Mouse (Mus musculus): ENCODE results near the gene Tmem95. TPM values are rescaled to one million over a fixed set of nuclear protein-coding genes. Genes with fewer than 3 reads are reported as not detected.

Tmem95 gene
- polyA plus RNA-seq, 1 experiment from 2014 or later, result not detected

Small RNA genes within 50 kb of the gene (microRNA-seq; reads per million reads assigned to microRNA genes)
- gene Mir6924, result not detected

Other genes with a start within 250 kb of the Tmem95 start
- 45.4 and 48.1 TPM in 2 replicates for gene Fxr2, start 245.0 kb downstream of the Tmem95 start, polyA plus RNA-seq (2016; fragmentation: Nextera tagmentation; extraction: Ambion mirVana)
- 0.16 TPM in 1 of 2 replicates, not detected in the other for gene Sox15, start 222.7 kb downstream of the Tmem95 start, polyA plus RNA-seq (2016; fragmentation: Nextera tagmentation; extraction: Ambion mirVana)
- gene Mpdu1, start 215.4 kb downstream of the Tmem95 start, polyA plus RNA-seq (2016; fragmentation: Nextera tagmentation; extraction: Ambion mirVana), result 66.8 and 74.2 TPM in 2 replicates
- gene Cd68, start 211.9 kb downstream of the Tmem95 start, polyA plus RNA-seq (2016; fragmentation: Nextera tagmentation; extraction: Ambion mirVana), result 3.5 and 3.6 TPM in 2 replicates
- gene Eif4a1, start 205.6 kb downstream of the Tmem95 start, polyA plus RNA-seq (2016; fragmentation: Nextera tagmentation; extraction: Ambion mirVana), result 678 and 791 TPM in 2 replicates
- 149 and 151 TPM in 2 replicates for gene Senp3, start 195.9 kb downstream of the Tmem95 start, polyA plus RNA-seq (2016; fragmentation: Nextera tagmentation; extraction: Ambion mirVana)
- 0.20 and 0.45 TPM in 2 replicates for gene Tnfsf13, start 192.2 kb downstream of the Tmem95 start, polyA plus RNA-seq (2016; fragmentation: Nextera tagmentation; extraction: Ambion mirVana)
- 3.0 and 4.2 TPM in 2 replicates for gene Tnfsf12, start 182.2 kb downstream of the Tmem95 start, polyA plus RNA-seq (2016; fragmentation: Nextera tagmentation; extraction: Ambion mirVana)
- gene Tnfsfm13, start 181.9 kb downstream of the Tmem95 start, polyA plus RNA-seq (2016; fragmentation: Nextera tagmentation; extraction: Ambion mirVana), result 0.53 and 0.73 TPM in 2 replicates
- 41.8 and 47.0 TPM in 2 replicates for gene Polr2a, start 119.4 kb downstream of the Tmem95 start, polyA plus RNA-seq (2016; fragmentation: Nextera tagmentation; extraction: Ambion mirVana)
- 0.09 and 0.10 TPM in 2 replicates for gene Slc35g3, start 116.0 kb downstream of the Tmem95 start, polyA plus RNA-seq (2016; fragmentation: Nextera tagmentation; extraction: Ambion mirVana)
- 0.25 and 0.59 TPM in 2 replicates for gene Zbtb4, start 112.1 kb downstream of the Tmem95 start, polyA plus RNA-seq (2016; fragmentation: Nextera tagmentation; extraction: Ambion mirVana)
- gene Chrnb1, start 82.1 kb downstream of the Tmem95 start, polyA plus RNA-seq (2016; fragmentation: Nextera tagmentation; extraction: Ambion mirVana), result 0.87 and 2.5 TPM in 2 replicates
- gene Fgf11, start 76.2 kb downstream of the Tmem95 start, polyA plus RNA-seq (2016; fragmentation: Nextera tagmentation; extraction: Ambion mirVana), result 0.40 and 0.55 TPM in 2 replicates
- 1.4 and 1.5 TPM in 2 replicates for gene Tmem102, start 72.4 kb downstream of the Tmem95 start, polyA plus RNA-seq (2016; fragmentation: Nextera tagmentation; extraction: Ambion mirVana)
- not detected in 2 replicates for gene Gm39566, start 62.7 kb downstream of the Tmem95 start, polyA plus RNA-seq (2016; fragmentation: Nextera tagmentation; extraction: Ambion mirVana)
- not detected in 2 replicates for gene Spem2, start 59.6 kb downstream of the Tmem95 start, polyA plus RNA-seq (2016; fragmentation: Nextera tagmentation; extraction: Ambion mirVana)
- not detected in 2 replicates for gene Spem1, start 55.8 kb downstream of the Tmem95 start, polyA plus RNA-seq (2016; fragmentation: Nextera tagmentation; extraction: Ambion mirVana)
- 2.2 and 3.5 TPM in 2 replicates for gene Nlgn2, start 40.2 kb downstream of the Tmem95 start, polyA plus RNA-seq (2016; fragmentation: Nextera tagmentation; extraction: Ambion mirVana)
- gene Tmem256, start 39.5 kb downstream of the Tmem95 start, polyA plus RNA-seq (2016; fragmentation: Nextera tagmentation; extraction: Ambion mirVana), result 269 and 280 TPM in 2 replicates
- gene Plscr3, start 31.6 kb downstream of the Tmem95 start, polyA plus RNA-seq (2016; fragmentation: Nextera tagmentation; extraction: Ambion mirVana), result 96.7 and 117 TPM in 2 replicates
- gene Tnk1, start 19.3 kb downstream of the Tmem95 start, polyA plus RNA-seq (2016; fragmentation: Nextera tagmentation; extraction: Ambion mirVana), result 1.1 TPM in 2 replicates
- 6.1 and 6.4 TPM in 2 replicates for gene Kctd11, start 3.4 kb upstream of the Tmem95 start, polyA plus RNA-seq (2016; fragmentation: Nextera tagmentation; extraction: Ambion mirVana)
- gene Acap1, start 17.5 kb upstream of the Tmem95 start, polyA plus RNA-seq (2016; fragmentation: Nextera tagmentation; extraction: Ambion mirVana), result 0.93 and 1.7 TPM in 2 replicates
- 20.2 and 25.8 TPM in 2 replicates for gene 2810408A11Rik, start 23.0 kb upstream of the Tmem95 start, polyA plus RNA-seq (2016; fragmentation: Nextera tagmentation; extraction: Ambion mirVana)
- gene Neurl4, start 23.1 kb upstream of the Tmem95 start, polyA plus RNA-seq (2016; fragmentation: Nextera tagmentation; extraction: Ambion mirVana), result 12.6 and 13.3 TPM in 2 replicates
- 77.7 and 91.6 TPM in 2 replicates for gene Gps2, start 35.9 kb upstream of the Tmem95 start, polyA plus RNA-seq (2016; fragmentation: Nextera tagmentation; extraction: Ambion mirVana)
- 3,029 and 3,766 TPM in 2 replicates for gene Eif5a, start 43.9 kb upstream of the Tmem95 start, polyA plus RNA-seq (2016; fragmentation: Nextera tagmentation; extraction: Ambion mirVana)
- 6.1 TPM in 2 replicates for gene Ybx2, start 57.8 kb upstream of the Tmem95 start, polyA plus RNA-seq (2016; fragmentation: Nextera tagmentation; extraction: Ambion mirVana)
- gene Slc2a4, start 70.2 kb upstream of the Tmem95 start, polyA plus RNA-seq (2016; fragmentation: Nextera tagmentation; extraction: Ambion mirVana), result 19.9 and 29.3 TPM in 2 replicates
- gene Cldn7, start 86.8 kb upstream of the Tmem95 start, polyA plus RNA-seq (2016; fragmentation: Nextera tagmentation; extraction: Ambion mirVana), result 28.7 and 35.4 TPM in 2 replicates
- gene Ctdnep1, start 103.1 kb upstream of the Tmem95 start, polyA plus RNA-seq (2016; fragmentation: Nextera tagmentation; extraction: Ambion mirVana), result 22.2 and 24.8 TPM in 2 replicates
- 154 and 176 TPM in 2 replicates for gene Elp5, start 104.5 kb upstream of the Tmem95 start, polyA plus RNA-seq (2016; fragmentation: Nextera tagmentation; extraction: Ambion mirVana)
- gene Gabarap, start 113.1 kb upstream of the Tmem95 start, polyA plus RNA-seq (2016; fragmentation: Nextera tagmentation; extraction: Ambion mirVana), result 280 and 332 TPM in 2 replicates
- 101 and 106 TPM in 2 replicates for gene Phf23, start 117.8 kb upstream of the Tmem95 start, polyA plus RNA-seq (2016; fragmentation: Nextera tagmentation; extraction: Ambion mirVana)
- 65.2 and 70.6 TPM in 2 replicates for gene Dvl2, start 122.6 kb upstream of the Tmem95 start, polyA plus RNA-seq (2016; fragmentation: Nextera tagmentation; extraction: Ambion mirVana)
- gene Acadvl, start 137.4 kb upstream of the Tmem95 start, polyA plus RNA-seq (2016; fragmentation: Nextera tagmentation; extraction: Ambion mirVana), result 36.4 and 52.1 TPM in 2 replicates
- gene Dlg4, start 138.9 kb upstream of the Tmem95 start, polyA plus RNA-seq (2016; fragmentation: Nextera tagmentation; extraction: Ambion mirVana), result 8.8 and 12.9 TPM in 2 replicates
- gene Asgr1, start 176.1 kb upstream of the Tmem95 start, polyA plus RNA-seq (2016; fragmentation: Nextera tagmentation; extraction: Ambion mirVana), result 0.71 and 0.74 TPM in 2 replicates
- not detected in 2 replicates for gene Asgr2, start 214.6 kb upstream of the Tmem95 start, polyA plus RNA-seq (2016; fragmentation: Nextera tagmentation; extraction: Ambion mirVana)

Data from limb, embryonic 10.5 days (tissue).